Mouse (Mus musculus) midbrain, embryonic 12.5 days (tissue): ENCODE measurements around the gene Orc1. TPM values are rescaled to one million over a fixed set of nuclear protein-coding genes. Genes with fewer than 3 reads are reported as not detected.

Source experiments
- ATAC-seq: fragments of 200-750 bp; cut with Nextera tagmentation; 2 replicates; pipeline ENCODE4 v1.8.0; 2017; ENCODE audit warnings: low read depth, moderate TSS enrichment, moderate library complexity; ENCODE audit not compliant: low FRiP score
- H3K27ac ChIP-seq: fragments of 300-500 bp; sonication (generic); replicated peaks from 2 replicates; pipeline ENCODE4 v1.5.1; 2016; ENCODE audit warnings: mild to moderate bottlenecking
- H3K27me3 ChIP-seq: fragments of 300-500 bp; sonication (generic); 2 replicates; pipeline ENCODE4 v1.6.1; 2016; ENCODE audit warnings: mild to moderate bottlenecking
- H3K36me3 ChIP-seq: fragments of 300-500 bp; sonication (generic); 2 replicates; pipeline ENCODE4 v1.6.1; 2016
- H3K4me1 ChIP-seq: fragments of 300-500 bp; sonication (generic); 2 replicates; pipeline ENCODE4 v1.6.1; 2016
- H3K4me2 ChIP-seq: fragments of 300-500 bp; sonication (generic); replicated peaks from 2 replicates; pipeline ENCODE4 v1.6.1; 2016; ENCODE audit warnings: mild to moderate bottlenecking, moderate library complexity
- H3K4me3 ChIP-seq: fragments of 300-500 bp; sonication (generic); 2 replicates; pipeline ENCODE4 v1.5.1; 2016; ENCODE audit warnings: mild to moderate bottlenecking
- H3K9ac ChIP-seq: fragments of 300-500 bp; sonication (generic); replicated peaks from 2 replicates; pipeline ENCODE4 v1.6.1; 2016; ENCODE audit warnings: mild to moderate bottlenecking, moderate library complexity
- H3K9me3 ChIP-seq: fragments of 300-500 bp; sonication (generic); 2 replicates; pipeline ENCODE4 v1.6.1; 2016; ENCODE audit warnings: mild to moderate bottlenecking
- WGBS: fragments of 180-500 bp; shearing (Covaris S2); methylation state at CpG from one replicate; pipeline ENCODE4 v1.1.7; 2016; 5-methylcytosine and 5-hydroxymethylcytosine counted together
- polyA plus RNA-seq: library from polyadenylated mRNA; unstranded; fragments of >200 nt; fragmentation: Nextera tagmentation; extraction: Ambion mirVana; gene quantifications from 2 replicates; pipeline ENCODE4 v1.2.1, GENCODE M21; 2016

Gene Orc1
- 10.6 and 11.1 TPM in 2 replicates for polyA plus RNA-seq

GRCm38 (mm10) chr4:108578840-108579742, at the start of gene Orc1, which contains the start of gene Prpf38a:
Orc1 (plus strand) TSS chr4:108579423.
Prpf38a (minus strand) TSS chr4:108579336.
- Histone ChIP-seq H3K4me1 (peaks cover 25% of the 10 kb centered on the region), H3K4me2 (peak within 1 kb of the TSS; percentile 95), H3K9me3 (no peaks in the 10 kb centered on the region), H3K36me3 (peaks cover 12% of the 10 kb centered on the region), H3K27ac (peak within 1 kb of the TSS; percentile 65; the same call in 1 of the 2 replicates), H3K27me3 (no peaks in the 10 kb centered on the region), H3K9ac (peak within 1 kb of the TSS; percentile 74), H3K4me3 (peak within 1 kb of the TSS; percentile 77)
- WGBS: under 1% methylated on average over 64 of the region's 64 CpGs
- peak; percentile 99 for ATAC-seq

GRCm38 (mm10) chr4:108539701-108540100, 39.5 kb upstream of the Orc1 start:
- no peaks in the 10 kb centered on the region for H3K9me3 ChIP-seq
- WGBS: 92% methylated on average over 2 of the region's 2 CpGs
- no peak overlapping the region for H3K9ac ChIP-seq
- no peaks in the 10 kb centered on the region for H3K4me1 ChIP-seq
- no peak overlapping the region for H3K27ac ChIP-seq
- H3K4me2 ChIP-seq: no peak overlapping the region
- H3K4me3 ChIP-seq: no peak overlapping the region
- H3K27me3 ChIP-seq: no peaks in the 10 kb centered on the region
- H3K36me3 ChIP-seq: peaks cover 11% of the 10 kb centered on the region
- no peak for ATAC-seq

GRCm38 (mm10) chr4:108565026-108565425, 14.2 kb upstream of the Orc1 start:
- H3K4me3 ChIP-seq: no peak overlapping the region
- no peak for ATAC-seq
- no peak overlapping the region for H3K4me2 ChIP-seq

GRCm38 (mm10) chr4:108572644-108573043, 6.6 kb upstream of the Orc1 start:
- Histone ChIP-seq H3K9me3 (no peaks in the 10 kb centered on the region), H3K4me2 (no peak overlapping the region), H3K9ac (no peak overlapping the region), H3K4me1 (peaks cover 5% of the 10 kb centered on the region), H3K27ac (no peak overlapping the region), H3K27me3 (no peaks in the 10 kb centered on the region), H3K4me3 (no peak overlapping the region), H3K36me3 (peaks cover 54% of the 10 kb centered on the region)
- ATAC-seq: no peak
- WGBS: 96% methylated on average over 3 of the region's 3 CpGs

More at GRCm38 (mm10) chr4:108565026-108565425, 14.2 kb upstream of the Orc1 start:
- no peaks in the 10 kb centered on the region for H3K4me1 ChIP-seq
- WGBS: 91% methylated on average over 1 of the region's 1 CpGs
- H3K9ac ChIP-seq: no peak overlapping the region
- H3K9me3 ChIP-seq: no peaks in the 10 kb centered on the region
- peaks cover 82% of the 10 kb centered on the region for H3K36me3 ChIP-seq
- no peak overlapping the region for H3K27ac ChIP-seq
- no peaks in the 10 kb centered on the region for H3K27me3 ChIP-seq

GRCm38 (mm10) chr4:108579743-108580411, 654 bp downstream of the Orc1 start:
- Histone ChIP-seq H3K9me3 (no peaks in the 10 kb centered on the region), H3K9ac (peak overlapping the region; percentile 70), H3K27me3 (no peaks in the 10 kb centered on the region), H3K4me2 (peak overlapping the region; percentile 95), H3K4me3 (peak overlapping the region; percentile 77), H3K27ac (peak overlapping the region; percentile 63; the same call in 1 of the 2 replicates), H3K36me3 (peaks cover 9% of the 10 kb centered on the region), H3K4me1 (peaks cover 25% of the 10 kb centered on the region)
- WGBS: under 1% methylated on average over 16 of the region's 16 CpGs
- no peak for ATAC-seq

- no peak for ATAC-seq
- H3K4me3 ChIP-seq: no peak overlapping the region
- WGBS: 89% methylated on average over 2 of the region's 2 CpGs
Observed at GRCm38 (mm10) chr4:108593376-108593775, 14.2 kb downstream of the Orc1 start.

GRCm38 (mm10) chr4:108595785-108596184, 16.6 kb downstream of the Orc1 start:
- no peak overlapping the region for H3K9ac ChIP-seq
- H3K27me3 ChIP-seq: no peaks in the 10 kb centered on the region
- WGBS: 96% methylated on average over 1 of the region's 1 CpGs
- H3K36me3 ChIP-seq: peaks cover 18% of the 10 kb centered on the region; the same call in 1 of the 2 replicates
- ATAC-seq: no peak
- no peak overlapping the region for H3K4me2 ChIP-seq
- H3K27ac ChIP-seq: no peak overlapping the region
- H3K9me3 ChIP-seq: no peaks in the 10 kb centered on the region
- no peak overlapping the region for H3K4me3 ChIP-seq
- H3K4me1 ChIP-seq: no peaks in the 10 kb centered on the region

More at GRCm38 (mm10) chr4:108593376-108593775, 14.2 kb downstream of the Orc1 start:
- Histone ChIP-seq H3K9ac (no peak overlapping the region), H3K36me3 (peaks cover 7% of the 10 kb centered on the region; the same call in 1 of the 2 replicates), H3K9me3 (no peaks in the 10 kb centered on the region), H3K4me1 (no peaks in the 10 kb centered on the region), H3K27me3 (no peaks in the 10 kb centered on the region), H3K4me2 (no peak overlapping the region), H3K27ac (no peak overlapping the region)

- Histone ChIP-seq H3K9me3 (no peaks in the 10 kb centered on the region), H3K4me1 (no peaks in the 10 kb centered on the region), H3K9ac (no peak overlapping the region), H3K36me3 (peaks cover 30% of the 10 kb centered on the region), H3K27me3 (no peaks in the 10 kb centered on the region), H3K4me2 (no peak overlapping the region), H3K27ac (no peak overlapping the region), H3K4me3 (no peak overlapping the region)
- ATAC-seq: no peak
- 92% methylated on average over 4 of the region's 4 CpGs for WGBS
Observed at GRCm38 (mm10) chr4:108598306-108598705, 19.1 kb downstream of the Orc1 start.

GRCm38 (mm10) chr4:108601870-108602269, 22.6 kb downstream of the Orc1 start:
- H3K36me3 ChIP-seq: peaks cover 61% of the 10 kb centered on the region
- ATAC-seq: no peak

GRCm38 (mm10) chr4:108608651-108609050, 29.4 kb downstream of the Orc1 start:
- H3K27ac ChIP-seq: no peak overlapping the region

More at GRCm38 (mm10) chr4:108601870-108602269, 22.6 kb downstream of the Orc1 start:
- Histone ChIP-seq H3K4me2 (no peak overlapping the region), H3K9ac (no peak overlapping the region), H3K4me3 (no peak overlapping the region), H3K27ac (no peak overlapping the region), H3K9me3 (no peaks in the 10 kb centered on the region), H3K4me1 (no peaks in the 10 kb centered on the region), H3K27me3 (no peaks in the 10 kb centered on the region)
- WGBS: 97% methylated on average over 7 of the region's 7 CpGs

GRCm38 (mm10) chr4:108610935-108611334, 31.7 kb downstream of the Orc1 start:
- H3K36me3 ChIP-seq: peaks cover 16% of the 10 kb centered on the region
- no peak overlapping the region for H3K4me2 ChIP-seq
- no peaks in the 10 kb centered on the region for H3K4me1 ChIP-seq
- 86% methylated on average over 5 of the region's 5 CpGs for WGBS
- no peak overlapping the region for H3K4me3 ChIP-seq
- no peaks in the 10 kb centered on the region for H3K9me3 ChIP-seq
- no peak overlapping the region for H3K9ac ChIP-seq
- no peaks in the 10 kb centered on the region for H3K27me3 ChIP-seq
- no peak for ATAC-seq
- H3K27ac ChIP-seq: no peak overlapping the region

More at GRCm38 (mm10) chr4:108608651-108609050, 29.4 kb downstream of the Orc1 start:
- ATAC-seq: no peak
- Histone ChIP-seq H3K36me3 (peaks cover 36% of the 10 kb centered on the region), H3K4me2 (no peak overlapping the region), H3K27me3 (no peaks in the 10 kb centered on the region), H3K4me3 (no peak overlapping the region), H3K9ac (no peak overlapping the region), H3K9me3 (no peaks in the 10 kb centered on the region), H3K4me1 (no peaks in the 10 kb centered on the region)
- WGBS: over 99% methylated on average over 3 of the region's 3 CpGs

- H3K9ac ChIP-seq: peak overlapping the region; percentile 89; the same call in 1 of the 2 replicates
- no peak overlapping the region for H3K4me3 ChIP-seq
Observed at GRCm38 (mm10) chr4:108618586-108618985, 39.4 kb downstream of the Orc1 start.

More at GRCm38 (mm10) chr4:108618586-108618985, 39.4 kb downstream of the Orc1 start:
- Histone ChIP-seq H3K4me2 (peak overlapping the region; percentile 84), H3K27ac (no peak overlapping the region), H3K4me1 (peaks cover 14% of the 10 kb centered on the region), H3K36me3 (no peaks in the 10 kb centered on the region), H3K27me3 (no peaks in the 10 kb centered on the region), H3K9me3 (no peaks in the 10 kb centered on the region)
- no peak for ATAC-seq
- WGBS: 72% methylated on average over 4 of the region's 4 CpGs
